Comparison of ENCODE assay signal across 8 mouse cellular contexts in the genomic region with DNA sequence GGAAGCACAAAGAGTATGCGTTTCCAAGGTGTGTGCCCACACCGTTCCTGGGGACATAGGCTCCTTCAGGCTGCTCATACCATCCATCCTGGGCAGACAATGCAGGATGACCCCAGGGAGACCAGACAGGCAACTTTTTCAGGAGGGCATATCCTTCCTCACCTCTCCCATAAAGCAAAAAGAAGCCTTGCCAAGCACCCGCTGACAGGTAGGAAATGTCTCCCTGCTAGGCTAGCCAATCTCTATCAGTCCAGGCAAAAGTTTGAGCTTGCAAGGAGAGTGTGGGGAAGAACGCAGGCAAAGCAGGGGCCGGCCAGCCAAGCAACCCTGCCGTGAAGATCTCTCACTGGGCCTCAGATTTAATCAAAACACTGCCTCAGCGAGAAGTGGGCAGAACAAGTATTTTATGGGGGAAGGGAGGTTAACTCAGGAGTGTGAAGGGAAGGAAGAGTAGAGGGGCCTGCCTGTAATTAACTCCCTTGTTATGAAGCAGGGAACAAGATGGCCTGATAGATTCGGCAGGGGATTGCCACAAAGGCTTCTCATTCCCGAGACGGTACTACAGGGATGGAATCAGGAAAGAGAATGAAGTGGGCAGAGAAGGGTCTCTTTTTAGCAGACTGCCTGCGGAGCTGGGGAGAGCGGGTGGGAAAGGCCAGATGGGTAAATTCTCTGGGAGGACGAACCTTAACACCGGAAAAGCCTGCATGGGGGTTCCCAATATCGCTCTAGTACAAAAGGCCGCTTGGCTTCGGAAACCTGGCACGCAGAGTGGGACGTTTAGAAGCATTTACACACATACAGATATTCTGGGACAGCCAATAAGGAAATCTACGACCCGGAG. TPM values are rescaled to one million over a fixed set of nuclear protein-coding genes. Genes with fewer than 3 reads are reported as not detected.
DNase-seq lines count a peak whose midpoint lies in the region; ATAC-seq and TF ChIP-seq lines count a peak whose summit lies in the region.

No protein-coding gene starts in this region.

- no peaks in the 10 kb centered on the region for H3K27me3 ChIP-seq in forebrain, embryonic 16.5 days (replicated peaks; ENCODE audit: control insufficient read depth, insufficient read depth, low read length)

- no peaks in the 10 kb centered on the region for H3K36me3 ChIP-seq in forebrain, embryonic 16.5 days (ENCODE audit: control insufficient read depth, insufficient read depth)

- peak overlapping the region; percentile 66 for H3K4me3 ChIP-seq in lung, adult 2 months (replicated peaks; ENCODE audit: extremely low read depth, low read depth, low read length)
- H3K4me3 ChIP-seq in forebrain, embryonic 16.5 days (replicated peaks; ENCODE audit: low read length) = peak overlapping the region; percentile 75

- H3K9ac ChIP-seq in forebrain, embryonic 16.5 days (replicated peaks; ENCODE audit: low read depth, low read length) = peak overlapping the region; percentile 77

- no peak for TF ChIP-seq POLR2A in lung, adult 2 months (IDR thresholded peaks at IDR 0.05; ENCODE audit: borderline replicate concordance, extremely low read depth, low read depth, low read length)

- peak overlapping the region; percentile 8; the same call in 1 of the 2 replicates for H3K27ac ChIP-seq in forebrain, embryonic 16.5 days (ENCODE audit: low read length)

- no peak for ATAC-seq in forebrain, embryonic 16.5 days

- H3K9me3 ChIP-seq in forebrain, embryonic 16.5 days (ENCODE audit: control insufficient read depth, low read length) = no peaks in the 10 kb centered on the region

- WGBS in lung, adult 2 months = 21% methylated on average over 21 of the region's 21 CpGs
- WGBS in forebrain, embryonic 16.5 days = 4% methylated on average over 21 of the region's 21 CpGs

- DNase-seq in lung, adult 2 months = no peak
- DNase-seq in lung, postnatal 25 days (ENCODE audit: low spot score) = no peak
- peak; percentile 44 for DNase-seq in kidney, postnatal 10 days
- DNase-seq in naive thymus-derived CD4-positive, alpha-beta T cell, adult 2 months (ENCODE audit: low read depth) = peak; percentile 18
- no peak for DNase-seq in cerebellum, adult 8-10 months
- no peak for DNase-seq in gastrocnemius, postnatal 25 days
- no peak for DNase-seq in right cerebral cortex, postnatal 4 days

- peak overlapping the region; percentile 66 for H3K4me2 ChIP-seq in forebrain, embryonic 16.5 days (ENCODE audit: low read length)

- TF ChIP-seq CTCF in lung, adult 2 months (IDR thresholded peaks at IDR 0.05; ENCODE audit: insufficient read depth, low read length) = no peak

- peaks cover 17% of the 10 kb centered on the region for H3K4me1 ChIP-seq in lung, adult 2 months (ENCODE audit: control insufficient read depth, insufficient read depth, low read length)
- peaks cover 56% of the 10 kb centered on the region for H3K4me1 ChIP-seq in forebrain, embryonic 16.5 days (replicated peaks; ENCODE audit: control insufficient read depth, insufficient read depth, low read length)

RNA-seq across cellular contexts. Expression of a gene that starts 3.7 kb away (rescaled TPM):
- 36.2 and 37.7 TPM in 2 replicates for polyA plus RNA-seq in lung, adult 2 months (2012; rRNA removed)
- 5.8 and 7.0 TPM in 2 replicates for polyA plus RNA-seq in forebrain, embryonic 16.5 days (2015; fragmentation: Nextera tagmentation; extraction: Ambion mirVana)
- 1 to 10 TPM; 5.4 to 8.0 TPM for total RNA-seq in gastrocnemius, postnatal 25 days (2021)

Comparison
In these comparisons a context has a peak if more than half of its experiments do, and no peak if none do; other contexts are left out.
1. DNase-seq: peak in kidney, postnatal 10 days (single experiment) and naive thymus-derived CD4-positive, alpha-beta T cell, adult 2 months (single experiment); none in lung, adult 2 months (single experiment), lung, postnatal 25 days (single experiment), cerebellum, adult 8-10 months (single experiment), gastrocnemius, postnatal 25 days (single experiment) and right cerebral cortex, postnatal 4 days (single experiment).